Mouse (Mus musculus): ENCODE measurements around the gene Cox4i2. TPM values are rescaled to one million over a fixed set of nuclear protein-coding genes. Genes with fewer than 3 reads are reported as not detected.

Cox4i2 gene
- polyA plus RNA-seq, 2 experiments = 23.7 to 33.6 TPM

DNA sequence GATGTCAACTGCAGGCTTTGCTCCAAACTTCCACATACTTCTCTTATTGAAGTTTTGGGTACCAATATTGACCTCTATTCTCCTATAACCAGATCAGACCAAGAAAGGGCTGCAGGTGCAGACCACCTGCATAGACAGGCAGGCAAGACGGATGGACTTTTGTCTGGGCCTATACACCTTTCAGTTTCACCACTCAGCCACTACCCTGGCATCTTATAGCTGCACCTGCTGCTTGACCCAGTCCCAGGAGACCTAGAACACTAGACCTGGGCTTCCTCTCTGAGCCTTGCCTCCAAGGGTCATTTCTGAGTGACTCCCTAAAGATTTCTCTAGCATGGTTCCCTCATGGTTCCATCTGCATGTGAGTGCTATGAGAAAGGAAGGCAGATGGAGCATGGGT, 59.3 kb downstream of the Cox4i2 start:
- Histone ChIP-seq H3K9ac (ENCODE audit: low read depth, low read length, severe bottlenecking) (no peak overlapping the region), H3K4me3 (replicated peaks; ENCODE audit: low read length) (no peak overlapping the region), H3K27ac (replicated peaks; ENCODE audit: low read depth, low read length) (no peak overlapping the region), H3K36me3 (ENCODE audit: control insufficient read depth, insufficient read depth, low read length) (peaks cover 3% of the 10 kb centered on the region; the same call in 1 of the 2 replicates), H3K9me3 (ENCODE audit: control insufficient read depth, low read length) (no peaks in the 10 kb centered on the region), H3K4me2 (replicated peaks; ENCODE audit: low read depth, low read length, severe bottlenecking) (no peak overlapping the region), H3K27me3 (ENCODE audit: control insufficient read depth, insufficient read depth, low read length) (no peaks in the 10 kb centered on the region), H3K4me1 (ENCODE audit: control insufficient read depth, insufficient read depth, low read length) (peaks cover 19% of the 10 kb centered on the region)
- no peak for TF ChIP-seq POLR2A (IDR thresholded peaks at IDR 0.05; ENCODE audit: borderline replicate concordance, extremely low read depth, insufficient read depth, insufficient read length)
- no peak for ATAC-seq (ENCODE audit: low FRiP score, low read depth)
- no peak for DNase-seq (ENCODE audit: low spot score)
- 94% methylated on average over 1 of the region's 1 CpGs for WGBS

- peaks cover 12% of the 10 kb centered on the region; the same call in 1 of the 2 replicates for H3K36me3 ChIP-seq (ENCODE audit: control insufficient read depth, insufficient read depth, low read length)
- no peak for TF ChIP-seq POLR2A (IDR thresholded peaks at IDR 0.05; ENCODE audit: borderline replicate concordance, extremely low read depth, insufficient read depth, insufficient read length)
- no peak for ATAC-seq (ENCODE audit: low FRiP score, low read depth)
- WGBS = 81% methylated on average over 6 of the region's 6 CpGs
- no peak overlapping the region for H3K4me3 ChIP-seq (replicated peaks; ENCODE audit: low read length)
- H3K27ac ChIP-seq (replicated peaks; ENCODE audit: low read depth, low read length) = no peak overlapping the region
- no peak overlapping the region for H3K9ac ChIP-seq (ENCODE audit: low read depth, low read length, severe bottlenecking)
- peaks cover 27% of the 10 kb centered on the region for H3K4me1 ChIP-seq (ENCODE audit: control insufficient read depth, insufficient read depth, low read length)
- H3K9me3 ChIP-seq (ENCODE audit: control insufficient read depth, low read length) = no peaks in the 10 kb centered on the region
- H3K27me3 ChIP-seq (ENCODE audit: control insufficient read depth, insufficient read depth, low read length) = no peaks in the 10 kb centered on the region
- no peak overlapping the region for H3K4me2 ChIP-seq (replicated peaks; ENCODE audit: low read depth, low read length, severe bottlenecking)
- DNase-seq (ENCODE audit: low spot score) = no peak
Measured at GRCm38 (mm10) chr2:152814213-152814874, 60.4 kb downstream of the Cox4i2 start.

Small RNA genes within 50 kb of the gene (microRNA-seq; reads per million reads assigned to microRNA genes)
- gene Gm23802 = not detected

Other genes starting within 250 kb of the Cox4i2 start
- not detected in 2 replicates for gene Defb26, start 242.5 kb upstream of the Cox4i2 start, polyA plus RNA-seq (2012; rRNA removed)
- not detected in 2 replicates for gene Defb26, start 242.5 kb upstream of the Cox4i2 start, polyA plus RNA-seq (2014; fragmentation: Nextera tagmentation; extraction: Ambion mirVana)
- 0.61 TPM in 1 of 2 replicates, not detected in the other for gene Defb28, start 235.9 kb upstream of the Cox4i2 start, polyA plus RNA-seq (2012; rRNA removed)
- gene Defb28, start 235.9 kb upstream of the Cox4i2 start, polyA plus RNA-seq (2014; fragmentation: Nextera tagmentation; extraction: Ambion mirVana) = not detected in 2 replicates
- gene Defb29, start 214.1 kb upstream of the Cox4i2 start, polyA plus RNA-seq (2012; rRNA removed) = not detected in 2 replicates
- not detected in 2 replicates for gene Defb29, start 214.1 kb upstream of the Cox4i2 start, polyA plus RNA-seq (2014; fragmentation: Nextera tagmentation; extraction: Ambion mirVana)
- gene Gm17416, start 184.8 kb upstream of the Cox4i2 start, polyA plus RNA-seq (2012; rRNA removed) = not detected in 2 replicates
- gene Gm17416, start 184.8 kb upstream of the Cox4i2 start, polyA plus RNA-seq (2014; fragmentation: Nextera tagmentation; extraction: Ambion mirVana) = not detected in 2 replicates
- not detected in 2 replicates for gene Defb21, start 181.4 kb upstream of the Cox4i2 start, polyA plus RNA-seq (2012; rRNA removed)
- not detected in 2 replicates for gene Defb21, start 181.4 kb upstream of the Cox4i2 start, polyA plus RNA-seq (2014; fragmentation: Nextera tagmentation; extraction: Ambion mirVana)
- gene Defb19, start 173.9 kb upstream of the Cox4i2 start, polyA plus RNA-seq (2012; rRNA removed) = not detected in 2 replicates
- gene Defb19, start 173.9 kb upstream of the Cox4i2 start, polyA plus RNA-seq (2014; fragmentation: Nextera tagmentation; extraction: Ambion mirVana) = not detected in 2 replicates
- not detected in 2 replicates for gene Defb45, start 154.8 kb upstream of the Cox4i2 start, polyA plus RNA-seq (2012; rRNA removed)
- gene Defb45, start 154.8 kb upstream of the Cox4i2 start, polyA plus RNA-seq (2014; fragmentation: Nextera tagmentation; extraction: Ambion mirVana) = not detected in 2 replicates
- gene Defb36, start 149.8 kb upstream of the Cox4i2 start, polyA plus RNA-seq (2012; rRNA removed) = not detected in 2 replicates
- not detected in 2 replicates for gene Defb36, start 149.8 kb upstream of the Cox4i2 start, polyA plus RNA-seq (2014; fragmentation: Nextera tagmentation; extraction: Ambion mirVana)
- gene Defb25, start 131.1 kb upstream of the Cox4i2 start, polyA plus RNA-seq (2012; rRNA removed) = 0.68 and 0.77 TPM in 2 replicates
- gene Defb25, start 131.1 kb upstream of the Cox4i2 start, polyA plus RNA-seq (2014; fragmentation: Nextera tagmentation; extraction: Ambion mirVana) = 1.6 and 3.2 TPM in 2 replicates
- gene Rem1, start 127.2 kb upstream of the Cox4i2 start, polyA plus RNA-seq (2012; rRNA removed) = 3.9 and 4.7 TPM in 2 replicates
- gene Rem1, start 127.2 kb upstream of the Cox4i2 start, polyA plus RNA-seq (2014; fragmentation: Nextera tagmentation; extraction: Ambion mirVana) = 2.6 and 4.4 TPM in 2 replicates
- 148 and 194 TPM in 2 replicates for gene H13, start 84.7 kb upstream of the Cox4i2 start, polyA plus RNA-seq (2012; rRNA removed)
- gene H13, start 84.7 kb upstream of the Cox4i2 start, polyA plus RNA-seq (2014; fragmentation: Nextera tagmentation; extraction: Ambion mirVana) = 151 and 153 TPM in 2 replicates
- 11.8 and 18.6 TPM in 2 replicates for gene Mcts2, start 67.1 kb upstream of the Cox4i2 start, polyA plus RNA-seq (2012; rRNA removed)
- 26.8 and 27.2 TPM in 2 replicates for gene Mcts2, start 67.1 kb upstream of the Cox4i2 start, polyA plus RNA-seq (2014; fragmentation: Nextera tagmentation; extraction: Ambion mirVana)
- gene Id1, start 17.9 kb upstream of the Cox4i2 start, polyA plus RNA-seq (2012; rRNA removed) = 444 and 565 TPM in 2 replicates
- gene Id1, start 17.9 kb upstream of the Cox4i2 start, polyA plus RNA-seq (2014; fragmentation: Nextera tagmentation; extraction: Ambion mirVana) = 184 and 198 TPM in 2 replicates
- 46.8 and 54.3 TPM in 2 replicates for gene Bcl2l1, start 77.6 kb downstream of the Cox4i2 start, polyA plus RNA-seq (2012; rRNA removed)
- 91.2 and 96.3 TPM in 2 replicates for gene Bcl2l1, start 77.6 kb downstream of the Cox4i2 start, polyA plus RNA-seq (2014; fragmentation: Nextera tagmentation; extraction: Ambion mirVana)
- 36.0 and 51.3 TPM in 2 replicates for gene Tpx2, start 93.8 kb downstream of the Cox4i2 start, polyA plus RNA-seq (2012; rRNA removed)
- 71.8 and 83.6 TPM in 2 replicates for gene Tpx2, start 93.8 kb downstream of the Cox4i2 start, polyA plus RNA-seq (2014; fragmentation: Nextera tagmentation; extraction: Ambion mirVana)
- gene Mylk2, start 157.2 kb downstream of the Cox4i2 start, polyA plus RNA-seq (2012; rRNA removed) = 0.40 and 0.62 TPM in 2 replicates
- 0.10 TPM in 1 of 2 replicates, not detected in the other for gene Mylk2, start 157.2 kb downstream of the Cox4i2 start, polyA plus RNA-seq (2014; fragmentation: Nextera tagmentation; extraction: Ambion mirVana)
- gene Foxs1, start 179.0 kb downstream of the Cox4i2 start, polyA plus RNA-seq (2012; rRNA removed) = 2.2 and 3.0 TPM in 2 replicates
- 2.1 and 2.9 TPM in 2 replicates for gene Foxs1, start 179.0 kb downstream of the Cox4i2 start, polyA plus RNA-seq (2014; fragmentation: Nextera tagmentation; extraction: Ambion mirVana)
- gene Dusp15, start 197.5 kb downstream of the Cox4i2 start, polyA plus RNA-seq (2012; rRNA removed) = 2.0 and 2.2 TPM in 2 replicates
- 0.36 and 0.48 TPM in 2 replicates for gene Dusp15, start 197.5 kb downstream of the Cox4i2 start, polyA plus RNA-seq (2014; fragmentation: Nextera tagmentation; extraction: Ambion mirVana)
- gene Ttll9, start 208.3 kb downstream of the Cox4i2 start, polyA plus RNA-seq (2012; rRNA removed) = 0.47 and 1.0 TPM in 2 replicates
- 0.14 and 0.18 TPM in 2 replicates for gene Ttll9, start 208.3 kb downstream of the Cox4i2 start, polyA plus RNA-seq (2014; fragmentation: Nextera tagmentation; extraction: Ambion mirVana)